ENCODE assay signal across 8 mouse cellular contexts in the genomic region with DNA sequence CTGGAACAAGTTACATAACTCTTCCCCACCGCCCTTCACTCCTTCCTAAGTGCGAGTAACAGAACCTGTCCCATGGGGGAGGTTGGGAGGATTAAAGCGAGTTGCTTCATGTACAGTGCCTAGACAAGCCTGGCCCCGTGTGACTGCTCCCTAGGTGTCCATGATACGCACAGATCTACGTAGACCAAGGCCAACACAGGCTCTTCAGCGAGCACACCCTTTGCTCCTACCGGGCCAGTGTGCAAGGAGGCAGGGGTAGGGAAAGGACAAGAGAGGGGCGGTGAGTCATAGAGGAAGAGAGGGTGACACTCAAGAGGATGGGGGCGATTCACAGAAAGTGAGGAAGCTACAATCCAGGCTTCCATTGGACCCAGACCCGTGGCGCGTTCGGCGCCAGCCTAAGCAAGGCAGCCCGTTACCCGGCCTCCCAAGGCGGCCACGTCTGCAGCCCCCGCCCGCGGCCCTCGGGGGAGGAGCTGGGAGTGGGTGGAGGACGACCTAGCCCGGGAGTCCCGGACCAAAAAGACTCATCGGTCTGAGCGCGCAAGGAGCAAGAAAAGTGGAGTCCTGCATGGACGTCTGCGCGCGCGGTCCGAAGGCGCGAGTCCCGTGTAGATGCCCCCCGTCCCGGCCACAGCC. TPM values are rescaled to one million over a fixed set of nuclear protein-coding genes. Genes with fewer than 3 reads are reported as not detected.
DNase-seq lines count a peak whose midpoint lies in the region; ATAC-seq and TF ChIP-seq lines count a peak whose summit lies in the region.

No protein-coding gene starts in this region.

- peak overlapping the region; percentile 66 for H3K4me3 ChIP-seq in embryonic facial prominence, embryonic 15.5 days (replicated peaks)
- peak overlapping the region; percentile 86 for H3K4me3 ChIP-seq in heart, embryonic 16.5 days (ENCODE audit: low read length)
- peak overlapping the region; percentile 87 for H3K4me3 ChIP-seq in limb, embryonic 10.5 days
- peak overlapping the region; percentile 52 for H3K4me3 ChIP-seq in midbrain, embryonic 11.5 days (ENCODE audit: low read depth, low read length)
- peak overlapping the region; percentile 85 for H3K4me3 ChIP-seq in stomach, embryonic 16.5 days (replicated peaks; ENCODE audit: low read length)

- H3K4me2 ChIP-seq in embryonic facial prominence, embryonic 15.5 days (replicated peaks): peak overlapping the region; percentile 58
- peak overlapping the region; percentile 70 for H3K4me2 ChIP-seq in heart, embryonic 16.5 days (ENCODE audit: low read depth, low read length)
- peak overlapping the region; percentile 74 for H3K4me2 ChIP-seq in midbrain, embryonic 11.5 days
- H3K4me2 ChIP-seq in stomach, embryonic 16.5 days (ENCODE audit: low read depth, low read length): peak overlapping the region; percentile 70

- peak overlapping the region; percentile 75 for H3K9ac ChIP-seq in embryonic facial prominence, embryonic 15.5 days
- peak overlapping the region; percentile 96 for H3K9ac ChIP-seq in heart, embryonic 16.5 days (ENCODE audit: low read length)
- H3K9ac ChIP-seq in midbrain, embryonic 11.5 days (ENCODE audit: low read length): peak overlapping the region; percentile 66
- peak overlapping the region; percentile 91 for H3K9ac ChIP-seq in stomach, embryonic 16.5 days (ENCODE audit: low read length)

- H3K36me3 ChIP-seq in embryonic facial prominence, embryonic 15.5 days: 0 out of 2 replicates have a peak, but pooled peaks cover 1% of the 10 kb centered on the region
- peaks cover under 1% of the 10 kb centered on the region; the same call in 1 of the 2 replicates for H3K36me3 ChIP-seq in heart, embryonic 16.5 days (ENCODE audit: control insufficient read depth, insufficient read depth)
- peaks cover 13% of the 10 kb centered on the region; the same call in 1 of the 2 replicates for H3K36me3 ChIP-seq in limb, embryonic 10.5 days
- H3K36me3 ChIP-seq in midbrain, embryonic 11.5 days (ENCODE audit: control insufficient read depth, insufficient read depth, low read length): no peaks in the 10 kb centered on the region
- H3K36me3 ChIP-seq in stomach, embryonic 16.5 days (ENCODE audit: control insufficient read depth, insufficient read depth, low read length): no peaks in the 10 kb centered on the region

- peak; percentile 52 for ATAC-seq in Patski
- ATAC-seq in embryonic facial prominence, embryonic 15.5 days (ENCODE audit: insufficient number of reproducible peaks, low FRiP score, low TSS enrichment, low read depth): peak; percentile 71
- peak; percentile 64 for ATAC-seq in heart, embryonic 16.5 days (replicated peaks; ENCODE audit: extremely low read depth, insufficient read depth, low FRiP score)
- ATAC-seq in midbrain, embryonic 11.5 days (ENCODE audit: low FRiP score): peak; percentile 71
- ATAC-seq in stomach, embryonic 16.5 days (ENCODE audit: insufficient read depth, low FRiP score): peak; percentile 74
- ATAC-seq in cerebellum, adult (ENCODE audit: insufficient number of reproducible peaks, low FRiP score, low TSS enrichment): no peak

- H3K27ac ChIP-seq in embryonic facial prominence, embryonic 15.5 days (replicated peaks): peak overlapping the region; percentile 93
- peak overlapping the region; percentile 93 for H3K27ac ChIP-seq in heart, embryonic 16.5 days (ENCODE audit: low read length)
- H3K27ac ChIP-seq in limb, embryonic 10.5 days: peak overlapping the region; percentile 93
- no peak overlapping the region for H3K27ac ChIP-seq in midbrain, embryonic 11.5 days (ENCODE audit: low read depth, low read length)
- H3K27ac ChIP-seq in stomach, embryonic 16.5 days (ENCODE audit: low read length): peak overlapping the region; percentile 96

- no peaks in the 10 kb centered on the region for H3K27me3 ChIP-seq in Patski
- H3K27me3 ChIP-seq in embryonic facial prominence, embryonic 15.5 days: no peaks in the 10 kb centered on the region
- no peaks in the 10 kb centered on the region for H3K27me3 ChIP-seq in heart, embryonic 16.5 days (ENCODE audit: control insufficient read depth, insufficient read depth, low read length)
- H3K27me3 ChIP-seq in limb, embryonic 10.5 days (ENCODE audit: low read depth, poor library complexity, severe bottlenecking): peaks cover 14% of the 10 kb centered on the region
- peaks cover 20% of the 10 kb centered on the region for H3K27me3 ChIP-seq in midbrain, embryonic 11.5 days (ENCODE audit: control insufficient read depth, insufficient read depth, low read length)
- no peaks in the 10 kb centered on the region for H3K27me3 ChIP-seq in stomach, embryonic 16.5 days (ENCODE audit: control insufficient read depth, insufficient read depth, low read length)

- CTCF ChIA-PET in Patski (lab: Charles Lee): no interaction called here

- TF ChIP-seq CTCF in Patski (IDR thresholded peaks at IDR 0.05): no peak

- POLR2A ChIA-PET in Patski (lab: Charles Lee): no interaction called here

- no peaks in the 10 kb centered on the region for H3K9me3 ChIP-seq in embryonic facial prominence, embryonic 15.5 days (replicated peaks)
- no peaks in the 10 kb centered on the region for H3K9me3 ChIP-seq in heart, embryonic 16.5 days (replicated peaks; ENCODE audit: control insufficient read depth, low read length)
- no peaks in the 10 kb centered on the region for H3K9me3 ChIP-seq in limb, embryonic 10.5 days (replicated peaks)
- no peaks in the 10 kb centered on the region for H3K9me3 ChIP-seq in midbrain, embryonic 11.5 days (ENCODE audit: control insufficient read depth, low read length)
- H3K9me3 ChIP-seq in stomach, embryonic 16.5 days (replicated peaks; ENCODE audit: control insufficient read depth, low read length): no peaks in the 10 kb centered on the region

- peaks cover 37% of the 10 kb centered on the region for H3K4me1 ChIP-seq in embryonic facial prominence, embryonic 15.5 days
- peaks cover 48% of the 10 kb centered on the region for H3K4me1 ChIP-seq in heart, embryonic 16.5 days (ENCODE audit: control insufficient read depth, insufficient read depth, low read length)
- peaks cover 41% of the 10 kb centered on the region for H3K4me1 ChIP-seq in limb, embryonic 10.5 days
- peaks cover 6% of the 10 kb centered on the region for H3K4me1 ChIP-seq in midbrain, embryonic 11.5 days (ENCODE audit: control insufficient read depth, insufficient read depth, low read length)
- H3K4me1 ChIP-seq in stomach, embryonic 16.5 days (ENCODE audit: control insufficient read depth, insufficient read depth, low read length): peaks cover 25% of the 10 kb centered on the region

- peak; percentile 45 to 52 for DNase-seq in B cell, adult 2 months
- DNase-seq in Patski (ENCODE audit: low read depth, low spot score): no peak
- DNase-seq in limb, embryonic 10.5 days (ENCODE audit: low spot score): peak; percentile 77
- DNase-seq in midbrain, embryonic 11.5 days (ENCODE audit: low spot score, missing footprints): peak; percentile 91

- in situ Hi-C loops in Patski (cut with MboI; ENCODE audit: low pct_unique_long_range_greater_than_20kb): no loop called here

- under 1% methylated on average over 37 of the region's 40 CpGs for WGBS in embryonic facial prominence, embryonic 15.5 days
- WGBS in heart, embryonic 16.5 days: 1% methylated on average over 40 of the region's 40 CpGs
- 3% methylated on average over 38 of the region's 40 CpGs for whole genome bisulfite sequencing in limb, embryonic 10.5 days
- 3% methylated on average over 39 of the region's 40 CpGs for WGBS in midbrain, embryonic 11.5 days
- WGBS in stomach, embryonic 16.5 days: under 1% methylated on average over 40 of the region's 40 CpGs

RNA-seq across cellular contexts. Expression of a gene that starts 0.5 kb away (rescaled TPM):
- polyA plus RNA-seq in Patski (2021): 76.0 TPM
- polyA plus RNA-seq in embryonic facial prominence, embryonic 15.5 days (2015; fragmentation: Nextera tagmentation; extraction: Ambion mirVana): 57.6 and 60.4 TPM in 2 replicates
- 38.5 and 43.1 TPM in 2 replicates for polyA plus RNA-seq in heart, embryonic 16.5 days (2015; fragmentation: Nextera tagmentation; extraction: Ambion mirVana)
- 31.9 and 37.7 TPM in 2 replicates for polyA plus RNA-seq in limb, embryonic 10.5 days (2016; fragmentation: Nextera tagmentation; extraction: Ambion mirVana)
- 7.2 and 7.8 TPM in 2 replicates for polyA plus RNA-seq in midbrain, embryonic 11.5 days (2014; fragmentation: Nextera tagmentation; extraction: Ambion mirVana)
- 35.4 and 44.9 TPM in 2 replicates for polyA plus RNA-seq in stomach, embryonic 16.5 days (2015; fragmentation: Nextera tagmentation; extraction: Ambion mirVana)

RNA-seq across cellular contexts. Expression of a gene that starts 13.8 kb away (rescaled TPM):
- not detected for polyA plus RNA-seq in Patski (2021)
- polyA plus RNA-seq in embryonic facial prominence, embryonic 15.5 days (2015; fragmentation: Nextera tagmentation; extraction: Ambion mirVana): not detected in 2 replicates
- polyA plus RNA-seq in heart, embryonic 16.5 days (2015; fragmentation: Nextera tagmentation; extraction: Ambion mirVana): not detected in 2 replicates
- polyA plus RNA-seq in limb, embryonic 10.5 days (2016; fragmentation: Nextera tagmentation; extraction: Ambion mirVana): not detected in 2 replicates
- polyA plus RNA-seq in midbrain, embryonic 11.5 days (2014; fragmentation: Nextera tagmentation; extraction: Ambion mirVana): not detected in 2 replicates
- not detected in 2 replicates for polyA plus RNA-seq in stomach, embryonic 16.5 days (2015; fragmentation: Nextera tagmentation; extraction: Ambion mirVana)

RNA-seq across cellular contexts. Expression of a gene that starts 22.2 kb away (rescaled TPM):
- 1.3 TPM for polyA plus RNA-seq in Patski (2021)
- 2.8 and 3.3 TPM in 2 replicates for polyA plus RNA-seq in embryonic facial prominence, embryonic 15.5 days (2015; fragmentation: Nextera tagmentation; extraction: Ambion mirVana)
- polyA plus RNA-seq in heart, embryonic 16.5 days (2015; fragmentation: Nextera tagmentation; extraction: Ambion mirVana): 1.3 and 1.7 TPM in 2 replicates
- 2.0 and 2.1 TPM in 2 replicates for polyA plus RNA-seq in limb, embryonic 10.5 days (2016; fragmentation: Nextera tagmentation; extraction: Ambion mirVana)
- 0.23 and 0.28 TPM in 2 replicates for polyA plus RNA-seq in midbrain, embryonic 11.5 days (2014; fragmentation: Nextera tagmentation; extraction: Ambion mirVana)
- polyA plus RNA-seq in stomach, embryonic 16.5 days (2015; fragmentation: Nextera tagmentation; extraction: Ambion mirVana): 4.2 and 5.0 TPM in 2 replicates

RNA-seq across cellular contexts. Expression of a gene that starts 25.8 kb away (rescaled TPM):
- polyA plus RNA-seq in Patski (2021): 15.4 TPM
- polyA plus RNA-seq in embryonic facial prominence, embryonic 15.5 days (2015; fragmentation: Nextera tagmentation; extraction: Ambion mirVana): 22.9 and 26.0 TPM in 2 replicates
- polyA plus RNA-seq in heart, embryonic 16.5 days (2015; fragmentation: Nextera tagmentation; extraction: Ambion mirVana): 14.4 and 15.5 TPM in 2 replicates
- polyA plus RNA-seq in limb, embryonic 10.5 days (2016; fragmentation: Nextera tagmentation; extraction: Ambion mirVana): 23.3 and 23.7 TPM in 2 replicates
- 14.4 and 16.4 TPM in 2 replicates for polyA plus RNA-seq in midbrain, embryonic 11.5 days (2014; fragmentation: Nextera tagmentation; extraction: Ambion mirVana)
- 18.3 and 18.5 TPM in 2 replicates for polyA plus RNA-seq in stomach, embryonic 16.5 days (2015; fragmentation: Nextera tagmentation; extraction: Ambion mirVana)

RNA-seq across cellular contexts. Expression of a gene that starts 27.1 kb away (rescaled TPM):
- polyA plus RNA-seq in Patski (2021): 61.7 TPM
- 31.0 and 33.8 TPM in 2 replicates for polyA plus RNA-seq in embryonic facial prominence, embryonic 15.5 days (2015; fragmentation: Nextera tagmentation; extraction: Ambion mirVana)
- 89.4 and 112 TPM in 2 replicates for polyA plus RNA-seq in heart, embryonic 16.5 days (2015; fragmentation: Nextera tagmentation; extraction: Ambion mirVana)
- 28.9 and 40.3 TPM in 2 replicates for polyA plus RNA-seq in limb, embryonic 10.5 days (2016; fragmentation: Nextera tagmentation; extraction: Ambion mirVana)
- 22.5 and 26.9 TPM in 2 replicates for polyA plus RNA-seq in midbrain, embryonic 11.5 days (2014; fragmentation: Nextera tagmentation; extraction: Ambion mirVana)
- polyA plus RNA-seq in stomach, embryonic 16.5 days (2015; fragmentation: Nextera tagmentation; extraction: Ambion mirVana): 55.0 and 59.5 TPM in 2 replicates
